Mouse (Mus musculus): ENCODE measurements around the gene Atp8b2. TPM values are rescaled to one million over a fixed set of nuclear protein-coding genes. Genes with fewer than 3 reads are reported as not detected.

Atp8b2 gene
- total and polyA plus RNA-seq, 3 experiments, result 33.2 to 44.4 (median 35.8) TPM

DNA sequence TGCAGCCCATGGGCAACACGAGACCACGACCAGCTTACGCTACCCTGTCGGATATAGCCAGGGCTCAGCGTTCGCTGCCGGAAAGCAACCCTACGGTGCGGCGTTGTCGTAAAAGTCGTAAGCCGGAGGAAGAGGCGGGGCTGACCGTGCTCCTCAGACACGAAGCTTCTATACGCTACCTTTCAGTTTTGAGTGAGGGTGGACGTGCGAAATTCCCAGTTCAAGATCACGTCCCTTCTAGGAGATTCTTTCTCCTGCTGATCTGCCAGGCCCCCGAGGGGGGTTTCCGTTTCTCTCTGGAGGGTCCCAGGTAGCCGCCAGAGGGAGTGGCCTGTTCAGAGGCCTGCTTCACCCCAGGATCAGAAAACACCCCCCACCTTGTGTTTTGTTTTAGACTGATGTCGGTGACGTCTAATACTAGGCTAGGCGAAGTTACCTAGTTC is 35.3 kb upstream of the Atp8b2 start, which contains the start of gene Hax1:
Gene Hax1 (minus strand): TSS at position 169 of the 443 bp plus-strand sequence.
- H3K9ac ChIP-seq (ENCODE audit: insufficient read depth, low read depth), result peak within 1 kb of the TSS; percentile 99
- H3K9me3 ChIP-seq (replicated peaks; ENCODE audit: low read length), result no peaks in the 10 kb centered on the region
- dilution Hi-C loops (cut with MboI; ENCODE audit: extremely low pct_ligation_motif_present, extremely low pct_unique_long_range_greater_than_20kb, low sequenced_read_pairs) (no loop called here), in situ Hi-C loops (cut with MboI; ENCODE audit: low pct_ligation_motif_present, low pct_unique_long_range_greater_than_20kb, low sequenced_read_pairs) (no loop called here)
- H3K4me3 ChIP-seq (replicated peaks in 1 of 3; ENCODE audit: low read depth in 2 of 3, low read length in 2 of 3, poor library complexity in 1 of 3), result peak within 1 kb of the TSS; percentile 87 to 99 (median 94)
- peak within 1 kb of the TSS; percentile 82 for H3K27ac ChIP-seq (ENCODE audit: insufficient read depth, low read depth)
- peak within 1 kb of the TSS; percentile 97 for H3K4me2 ChIP-seq (ENCODE audit: insufficient read depth, low read depth, poor library complexity, severe bottlenecking)
- H3K4me1 ChIP-seq (ENCODE audit: control insufficient read depth in 1 of 2, insufficient read depth in 2 of 2), result peaks cover 0 to 22% of the 10 kb centered on the region in 2 experiments; a peak in 2 of 4 replicates
- H3K79me2 ChIP-seq (replicated peaks; ENCODE audit: control insufficient read depth, extremely low read depth, insufficient read depth, poor library complexity, severe bottlenecking), result peaks cover 25% of the 10 kb centered on the region
- no peaks in the 10 kb centered on the region for H3K27me3 ChIP-seq (replicated peaks)
- peak; percentile 91 for TF ChIP-seq NELFE (IDR thresholded peaks at IDR 0.05; ENCODE audit: low read depth, low read length)
- no peak for TF ChIP-seq JUND (conservative IDR thresholded peaks at IDR 0.05; ENCODE audit: low read depth, low read length)
- peak; percentile 61; the same call in 1 of the 2 replicates for TF ChIP-seq MXI1 (IDR thresholded peaks at IDR 0.05; ENCODE audit: low read depth, low read length)
- peak; percentile 91 for TF ChIP-seq TCF12 (IDR thresholded peaks at IDR 0.05; ENCODE audit: low read depth, low read length)
- peak; percentile 74; the same call in 1 of the 2 replicates for TF ChIP-seq KAT2A (IDR thresholded peaks at IDR 0.05; ENCODE audit: insufficient replicate concordance, low read length)
- no peak for TF ChIP-seq NRF1 (IDR thresholded peaks at IDR 0.05; ENCODE audit: low read depth, low read length)
- TF ChIP-seq ZMIZ1 (IDR thresholded peaks at IDR 0.05; ENCODE audit: low read depth, low read length), result peak; percentile 73
- no peak for TF ChIP-seq UBTF (IDR thresholded peaks at IDR 0.05; ENCODE audit: low read depth, low read length)
- TF ChIP-seq CHD2 (IDR thresholded peaks at IDR 0.05; ENCODE audit: low read length), result peak; percentile 58; the same call in 1 of the 2 replicates
- peak; percentile 84 for TF ChIP-seq HCFC1 (IDR thresholded peaks at IDR 0.05; ENCODE audit: low read depth, low read length)
- TF ChIP-seq GABPA (IDR thresholded peaks at IDR 0.05; ENCODE audit: insufficient replicate concordance, low read depth, low read length), result no peak
- peak; percentile 88 for TF ChIP-seq POLR2AphosphoS2 (IDR thresholded peaks at IDR 0.05; ENCODE audit: low read depth, low read length)
- TF ChIP-seq RAD21 (IDR thresholded peaks at IDR 0.05; ENCODE audit: low read depth, low read length), result no peak
- TF ChIP-seq MAX (IDR thresholded peaks at IDR 0.05; ENCODE audit: low read length), result peak; percentile 30; the same call in 1 of the 2 replicates
- TF ChIP-seq ZNF384 (IDR thresholded peaks at IDR 0.05; ENCODE audit: low read depth, low read length), result no peak
- TF ChIP-seq IRF4 (IDR thresholded peaks at IDR 0.05; ENCODE audit: low read depth, low read length), result no peak; the same call in 1 of the 2 replicates
- TF ChIP-seq ZKSCAN1 (IDR thresholded peaks at IDR 0.05; ENCODE audit: borderline replicate concordance, low read depth, low read length), result no peak
- TF ChIP-seq SIN3A (IDR thresholded peaks at IDR 0.05; ENCODE audit: low read length), result peak; percentile 67; the same call in 1 of the 2 replicates
- no peak for TF ChIP-seq SMC3 (IDR thresholded peaks at IDR 0.05; ENCODE audit: low read depth, low read length)
- TF ChIP-seq MYC (IDR thresholded peaks at IDR 0.05; ENCODE audit: low read depth, low read length), result peak; percentile 47; the same call in 1 of the 2 replicates
- TF ChIP-seq ELF1 (IDR thresholded peaks at IDR 0.05; ENCODE audit: low read depth, low read length), result peak; percentile 34; the same call in 1 of the 2 replicates
- peak; percentile 92 for TF ChIP-seq POLR2A (IDR thresholded peaks at IDR 0.05; ENCODE audit: low read depth, low read length)
- peak; percentile 42; the same call in 1 of the 2 replicates for TF ChIP-seq BHLHE40 (IDR thresholded peaks at IDR 0.05; ENCODE audit: low read depth, low read length)
- no peak for TF ChIP-seq MAZ (IDR thresholded peaks at IDR 0.05; ENCODE audit: low read depth, low read length)
- peak; percentile 93 for TF ChIP-seq TBP (conservative IDR thresholded peaks at IDR 0.05; ENCODE audit: low read depth, low read length)
- no peak for TF ChIP-seq ZC3H11A (IDR thresholded peaks at IDR 0.05; ENCODE audit: low read depth, low read length)
- TF ChIP-seq USF2 (conservative IDR thresholded peaks at IDR 0.05; ENCODE audit: low read depth, low read length), result no peak
- DNase-seq (ENCODE audit: extremely low read depth), result peak; percentile 94
- H3K36me3 ChIP-seq (replicated peaks in 1 of 2; ENCODE audit: control insufficient read depth in 1 of 2, insufficient read depth in 1 of 2, low read length in 1 of 2), result peaks cover 47 to 61% of the 10 kb centered on the region in 2 experiments

Measured in CH12.LX (cell line).